Mouse (Mus musculus) megakaryocyte, adult 5-6 weeks (primary cell): ENCODE measurements around the gene Ltb4r1. TPM values are rescaled to one million over a fixed set of nuclear protein-coding genes. Genes with fewer than 3 reads are reported as not detected.
"Not testable (repeated sequence)": the region's sequence is repeated elsewhere in the genome, so short reads cannot be mapped to it uniquely, and the experiment has no call there.

Experiments used
- ATAC-seq: 2 replicates; pipeline ENCODE4 v1.8.0; 2016; ENCODE audit warnings: mild to moderate bottlenecking, inconsistent platforms; ENCODE audit not compliant: poor library complexity, severe bottlenecking
- total RNA-seq, 2 experiments: library from RNA; stranded (forward) in 1 of 2; stranded (reverse) in 1 of 2; fragments of 153-499, 151-499 nt in 1 of 2; fragments of 221-1000, 200-1000 nt in 1 of 2; gene quantifications; 2 replicates each; pipeline versions ENCODE4 v1.2.3 to v1.2.4; 2015 to 2017

Gene Ltb4r1
- total RNA-seq, 2 experiments from 2014 or later = 41.4 to 68.0 TPM

DNA sequence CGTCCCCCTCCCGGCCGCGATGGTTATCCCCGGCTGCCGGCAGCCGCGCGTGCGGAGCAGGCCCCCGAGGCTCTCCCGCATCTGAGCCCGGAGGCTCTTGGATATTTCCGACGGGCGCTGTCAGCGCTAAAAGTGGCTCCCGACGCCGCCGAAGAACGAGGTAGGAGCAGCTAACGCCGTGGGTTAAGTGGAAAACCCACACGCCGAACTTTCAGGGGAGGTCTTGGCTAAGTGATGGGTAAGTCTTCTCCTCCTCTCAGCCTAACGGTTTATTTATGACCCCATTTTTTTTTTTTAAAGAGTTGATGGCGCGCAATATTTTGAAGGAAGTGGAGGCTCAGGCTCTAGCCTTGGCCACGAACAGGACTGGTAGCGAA, 19.9 kb upstream of the Ltb4r1 start:
- no peak for ATAC-seq

DNA sequence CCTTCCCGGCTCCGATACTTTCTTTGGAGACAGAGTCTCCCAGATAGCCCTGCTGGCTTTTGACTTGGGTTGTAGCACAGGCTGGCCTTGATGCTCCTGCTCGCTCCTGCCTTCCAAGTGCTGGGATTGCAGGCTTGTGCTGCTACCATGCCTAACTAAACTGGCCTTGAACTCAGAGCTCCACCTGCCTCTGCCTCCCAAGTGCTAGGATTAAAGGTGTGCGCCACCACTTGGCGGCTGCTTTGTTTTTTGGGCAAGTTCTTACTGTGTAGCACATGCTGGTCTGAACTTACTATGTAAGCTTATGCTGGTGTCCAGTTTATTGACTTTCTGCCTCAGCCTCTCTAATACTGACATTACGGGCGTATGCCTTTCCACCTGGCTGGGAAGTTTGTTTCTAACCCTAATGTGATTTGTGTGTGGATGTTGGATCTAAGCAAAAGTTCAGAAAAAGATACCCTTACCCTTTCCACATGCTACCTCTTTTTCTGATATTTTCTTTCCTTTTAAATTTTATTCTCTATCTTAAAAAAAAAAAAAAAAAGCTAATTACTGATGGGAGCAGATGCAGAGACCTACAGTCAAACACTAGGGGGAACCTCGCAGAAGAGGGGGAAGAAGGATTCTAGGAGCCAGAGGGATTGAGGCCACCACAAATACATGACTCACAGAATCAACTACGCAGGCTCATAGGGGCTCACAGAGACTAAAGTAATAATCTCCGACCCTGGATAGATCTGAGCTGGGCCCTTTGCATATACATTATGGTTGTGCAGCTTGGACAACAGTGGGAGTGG, 18.5 kb upstream of the Ltb4r1 start:
- ATAC-seq = no peak

DNA sequence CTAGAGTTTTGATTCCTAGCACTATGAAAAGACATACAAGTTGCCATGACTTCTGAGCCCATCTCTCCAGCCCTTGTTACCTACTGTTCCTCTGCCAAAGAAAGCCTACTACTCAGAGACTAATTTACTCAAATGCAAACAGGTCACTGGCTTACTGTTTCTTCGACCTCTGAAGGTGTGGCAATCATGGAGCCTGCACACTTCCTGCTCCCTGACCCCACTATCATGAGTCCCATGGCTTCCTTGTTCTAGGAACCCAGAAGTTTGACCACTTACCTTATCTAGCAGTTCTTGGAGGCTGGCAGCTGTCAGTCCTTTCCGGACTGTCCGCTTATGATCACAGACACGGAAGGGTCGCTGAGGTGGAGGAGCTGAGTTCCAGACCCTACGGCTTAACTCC, 8.2 kb upstream of the Ltb4r1 start:
- ATAC-seq = no peak

GRCm38 (mm10) chr14:55758363-55758784, 7.4 kb upstream of the Ltb4r1 start, which contains the start of gene Cideb:
Gene Cideb, minus strand, starts transcription at chr14:55758458.
- peak; percentile 45; the same call in 1 of the 2 replicates for ATAC-seq

- not testable (repeated sequence) for ATAC-seq
These were observed 5.6 kb upstream of the Ltb4r1 start for GRCm38 (mm10) chr14:55760156-55760555.

DNA sequence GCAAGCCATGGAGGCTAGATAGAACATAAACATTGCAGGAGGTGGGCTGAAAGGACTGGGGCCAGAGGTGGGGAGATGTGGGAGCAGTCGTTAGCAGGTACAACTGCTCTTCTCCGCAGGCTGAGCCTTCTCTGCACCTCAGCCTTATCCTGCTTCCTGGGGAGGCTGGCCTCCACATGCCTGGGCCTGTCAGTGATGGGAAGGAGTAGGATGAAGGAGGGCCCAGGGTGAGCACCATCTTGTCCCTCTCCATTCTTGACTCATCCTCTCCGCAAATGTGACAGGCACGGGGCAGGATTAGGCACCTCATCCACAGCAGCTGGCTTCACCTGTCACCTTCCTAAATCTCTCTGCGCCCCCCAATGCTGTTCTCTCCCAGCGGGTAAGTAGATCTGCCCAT, 4.6 kb upstream of the Ltb4r1 start, which contains the start of gene Ltb4r2:
Ltb4r2 (plus strand) TSS at position 266 of the 400 bp plus-strand sequence.
- no peak for ATAC-seq

- peak; percentile 17 for ATAC-seq
These were observed 3.6 kb upstream of the Ltb4r1 start for GRCm38 (mm10) chr14:55762001-55762821.

GRCm38 (mm10) chr14:55763166-55763565, 2.6 kb upstream of the Ltb4r1 start:
- no peak for ATAC-seq

- ATAC-seq = peak; percentile 41
These were observed 2.0 kb downstream of the Ltb4r1 start for GRCm38 (mm10) chr14:55767519-55768414.

GRCm38 (mm10) chr14:55768555-55768954, 2.8 kb downstream of the Ltb4r1 start:
- ATAC-seq = no peak

GRCm38 (mm10) chr14:55769087-55769703, 3.4 kb downstream of the Ltb4r1 start:
- ATAC-seq = no peak

DNA sequence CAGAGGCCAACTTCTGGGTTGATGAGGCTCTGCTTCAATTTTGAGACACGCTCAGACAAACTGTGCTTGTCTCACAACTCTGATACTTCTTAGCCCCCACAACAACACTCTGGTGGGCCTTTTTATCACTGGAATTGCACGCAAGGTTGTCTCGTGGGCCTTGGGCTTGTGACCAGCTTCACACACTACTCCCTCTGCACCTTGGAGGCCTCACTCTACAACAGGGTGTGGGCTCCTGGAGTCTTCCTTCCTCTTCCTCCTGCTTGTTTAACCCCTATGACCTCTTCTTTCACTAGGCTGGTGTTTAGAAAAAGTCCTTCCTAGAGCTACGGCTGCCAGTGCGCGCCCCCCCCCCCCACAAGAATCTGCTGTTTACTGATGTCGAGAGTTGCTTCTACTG, 10.9 kb downstream of the Ltb4r1 start:
- ATAC-seq = no peak

GRCm38 (mm10) chr14:55777176-55777575, 11.4 kb downstream of the Ltb4r1 start:
- no peak for ATAC-seq

- ATAC-seq = peak; percentile 43; the same call in 1 of the 2 replicates
These were observed 12.0 kb downstream of the Ltb4r1 start for GRCm38 (mm10) chr14:55777806-55778205.

DNA sequence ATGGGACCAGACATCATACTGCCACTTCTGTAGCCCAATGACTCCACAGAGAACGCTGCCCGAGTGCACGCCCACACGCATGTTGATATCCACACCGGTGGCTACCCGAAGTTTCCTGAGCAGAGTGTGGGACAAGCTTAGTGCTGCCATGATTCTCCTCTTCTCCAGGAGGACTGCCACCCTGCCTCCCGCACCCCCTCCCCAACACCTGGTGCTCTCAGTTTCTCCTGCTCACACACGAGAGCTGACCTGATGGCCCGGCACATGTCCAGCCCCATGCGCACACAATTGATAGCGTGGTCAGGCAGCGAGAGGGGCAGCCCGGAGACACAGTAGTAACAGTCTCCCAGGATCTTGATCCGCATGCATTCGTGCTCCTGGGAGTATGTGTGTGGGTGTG, 12.9 kb downstream of the Ltb4r1 start:
- no peak for ATAC-seq

DNA sequence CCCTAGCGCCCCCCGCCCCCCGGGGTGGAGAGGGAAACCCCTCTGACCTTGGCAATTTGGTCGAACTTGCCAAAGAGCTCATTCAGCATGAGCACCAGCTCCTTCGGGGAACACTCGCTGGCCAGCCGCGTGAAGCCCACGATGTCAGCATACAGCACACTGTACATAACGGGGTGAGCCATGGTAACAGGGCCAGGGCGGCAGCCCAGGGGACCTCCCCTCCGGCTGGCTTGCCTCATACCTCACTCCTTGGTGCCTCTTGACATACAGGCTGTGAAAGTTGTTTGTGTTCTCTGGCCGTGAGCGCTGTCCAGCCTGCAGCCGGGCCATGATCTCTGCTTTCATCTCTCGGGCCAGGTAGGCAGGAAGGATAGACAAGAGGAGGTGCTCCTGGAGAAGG, 13.9 kb downstream of the Ltb4r1 start:
- no peak for ATAC-seq

DNA sequence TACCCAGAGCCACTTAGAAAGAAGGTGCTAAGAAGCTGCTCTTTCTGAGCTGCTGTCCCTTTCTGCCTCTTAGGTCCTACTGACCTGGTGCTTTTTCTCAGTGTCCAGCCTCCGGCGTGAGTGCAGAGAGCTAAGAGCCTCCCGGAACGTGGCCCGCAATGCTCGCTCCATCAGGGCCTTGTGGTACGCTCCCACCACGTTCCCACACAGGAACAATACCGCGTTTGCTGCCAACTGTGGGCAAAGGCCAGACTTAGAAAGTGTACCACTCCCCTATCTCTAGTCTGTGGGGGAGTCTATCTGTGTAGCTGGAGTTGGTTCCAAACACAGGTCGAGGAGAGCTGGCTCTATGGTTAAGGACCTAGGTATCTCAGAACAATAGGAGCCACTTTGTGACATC, 15.0 kb downstream of the Ltb4r1 start:
- ATAC-seq = no peak

DNA sequence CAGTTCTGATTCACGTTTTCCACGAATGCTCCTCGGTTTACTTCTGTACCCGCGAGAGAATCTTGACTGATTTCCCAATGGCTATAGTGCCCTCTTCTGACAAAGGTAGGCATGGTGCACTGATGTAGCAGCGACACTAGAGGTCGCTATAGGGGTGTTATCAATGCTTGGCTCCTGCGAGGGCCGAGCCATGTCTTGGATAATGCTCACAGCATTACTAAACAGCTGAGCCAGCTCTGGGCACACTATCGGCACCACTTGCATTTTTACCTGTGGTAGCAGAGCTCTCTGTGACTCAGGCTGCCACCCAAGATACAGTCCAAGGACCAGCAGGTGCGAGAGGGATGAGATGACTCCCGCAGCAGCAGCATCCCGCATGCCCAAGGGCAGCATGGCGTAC, 15.5 kb downstream of the Ltb4r1 start:
- peak; percentile 89 for ATAC-seq

DNA sequence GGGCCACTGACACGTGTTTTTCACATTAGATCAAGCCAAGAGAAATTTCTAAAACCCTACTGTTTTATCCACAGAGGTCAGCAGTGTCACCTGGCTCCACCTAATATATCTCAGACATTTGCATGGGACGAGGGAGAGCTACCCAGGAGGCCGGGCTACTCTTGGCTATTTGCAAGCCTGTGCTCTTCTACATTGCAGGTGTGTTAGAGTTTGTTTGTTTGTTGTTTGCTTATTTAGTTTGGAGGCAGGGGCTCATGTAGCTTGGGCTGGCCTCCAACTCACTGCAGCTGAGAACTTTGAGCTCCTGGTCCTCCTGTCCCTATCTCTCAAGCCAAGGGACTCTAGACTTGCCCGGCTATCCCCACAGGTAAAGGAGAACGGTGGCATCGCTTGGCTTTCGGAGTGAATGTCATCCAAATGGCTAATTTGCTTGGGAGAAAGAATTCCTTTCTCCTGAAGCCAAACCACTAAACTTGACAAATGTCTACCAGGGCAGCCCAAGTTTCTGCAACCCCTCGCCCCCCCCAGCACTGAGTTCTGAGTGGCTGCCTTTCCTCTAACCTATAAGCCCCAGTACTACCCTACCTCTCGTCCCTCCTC, 16.7 kb downstream of the Ltb4r1 start:
- no peak for ATAC-seq
